24 mouse cellular contexts compared by ENCODE assay signal in genomic region chr12:84687531-84687930, GRCm38 (mm10). TPM values are rescaled to one million over a fixed set of nuclear protein-coding genes. Genes with fewer than 3 reads are reported as not detected.
"Had no signal": no experiment of that assay in that cellular context is flagged by ENCODE, and none has a peak within 500 bp of the region (broad histone marks: within the 10 kb centered on the region; RNA-seq: fewer than 3 reads in every experiment).

No protein-coding gene starts in this region.

- H3K27ac ChIP-seq: neural tube, embryonic 12.5 days; neural tube, embryonic 13.5 days; neural tube, embryonic 15.5 days; stomach, embryonic 15.5 days; stomach, postnatal 0 days had no signal

- H3K27me3 ChIP-seq: neural tube, embryonic 12.5 days; neural tube, embryonic 13.5 days; neural tube, embryonic 15.5 days; stomach, embryonic 15.5 days had no signal

- H3K4me1 ChIP-seq: stomach, embryonic 15.5 days had no signal

- DNase-seq: retina, postnatal 1 day; right cerebral cortex, adult 18-20 months; right cerebral cortex, postnatal 14 days; right cerebral cortex, postnatal 4 days; spleen, adult 18-20 months; thymus, adult 18-20 months; thymus, adult 2 months; thymus, postnatal 14 days; thymus, postnatal 25 days; thymus, postnatal 36 days; thymus, postnatal 4 days had no signal

- H3K9me3 ChIP-seq: neural tube, embryonic 12.5 days; neural tube, embryonic 13.5 days; neural tube, embryonic 15.5 days; stomach, embryonic 15.5 days had no signal

- H3K4me3 ChIP-seq: neural tube, embryonic 12.5 days; neural tube, embryonic 13.5 days; neural tube, embryonic 15.5 days; stomach, embryonic 15.5 days had no signal

- H3K4me2 ChIP-seq: neural tube, embryonic 12.5 days; neural tube, embryonic 13.5 days; neural tube, embryonic 15.5 days; stomach, embryonic 15.5 days had no signal

- H3K36me3 ChIP-seq: neural tube, embryonic 12.5 days; neural tube, embryonic 13.5 days; neural tube, embryonic 15.5 days; stomach, embryonic 15.5 days had no signal

- H3K9ac ChIP-seq: neural tube, embryonic 12.5 days; neural tube, embryonic 13.5 days; neural tube, embryonic 15.5 days; stomach, embryonic 15.5 days had no signal

RNA-seq across cellular contexts. Expression of gene Syndig1l, which starts 11.1 kb away (rescaled TPM):
- total RNA-seq: neutrophil, adult 5-6 weeks had no signal
- polyA plus RNA-seq: small intestine, adult 2 months; stomach, postnatal 0 days had no signal

RNA-seq across cellular contexts. Expression of gene Vrtn, which starts 46.7 kb away (rescaled TPM):
- total RNA-seq: neutrophil, adult 5-6 weeks had no signal
- polyA plus RNA-seq: neural tube, embryonic 11.5 days; neural tube, embryonic 12.5 days; neural tube, embryonic 13.5 days; neural tube, embryonic 14.5 days; neural tube, embryonic 15.5 days; small intestine, adult 2 months; spleen, adult 2 months; stomach, embryonic 14.5 days; stomach, embryonic 15.5 days; stomach, embryonic 16.5 days; stomach, postnatal 0 days; urinary bladder, adult 2 months had no signal
